Mouse (Mus musculus) layer of hippocampus, adult 6 months (tissue): ENCODE results near the gene Ttc9c. TPM values are rescaled to one million over a fixed set of nuclear protein-coding genes. Genes with fewer than 3 reads are reported as not detected.

Source experiments
- long read RNA-seq, 2 experiments: library from polyadenylated mRNA; unstranded; transcript quantifications; one replicate each; pipeline ENCODE4 v2.0.0; 2019 to 2020
- polyA plus RNA-seq: library from polyadenylated mRNA; unstranded; fragments of <200 nt; fragmentation: Nextera tagmentation; gene quantifications from 2 replicates; pipeline ENCODE4 v1.2.3, GENCODE M21; 2021

Gene Ttc9c
- polyA plus RNA-seq: 16.3 and 23.9 TPM in 2 replicates
- long read RNA-seq, experiment 1, transcript Ttc9c-202 (4 exons, 3,509 nt): minor isoform, 5 of 40 reads
- long read RNA-seq, experiment 1, transcript Ttc9c-201 (3 exons, 1,585 nt): major isoform, 26 of 40 reads
- long read RNA-seq, experiment 1, partial matches to known transcripts: 0 of 40 reads
- long read RNA-seq, experiment 1, other reads (novel, unspliced or antisense): 6 of 40 reads
- long read RNA-seq, experiment 2, transcript Ttc9c-204 (2 exons, 1,192 nt): minor isoform, 10 of 146 reads
- long read RNA-seq, experiment 2, transcript Ttc9c-201 (3 exons, 1,585 nt): major isoform, 104 of 146 reads
- long read RNA-seq, experiment 2, transcript Ttc9c-202 (4 exons, 3,509 nt): minor isoform, 14 of 146 reads
- long read RNA-seq, experiment 2, partial matches to known transcripts: 2 of 146 reads
- long read RNA-seq, experiment 2, other reads (novel, unspliced or antisense): 16 of 146 reads

DNA sequence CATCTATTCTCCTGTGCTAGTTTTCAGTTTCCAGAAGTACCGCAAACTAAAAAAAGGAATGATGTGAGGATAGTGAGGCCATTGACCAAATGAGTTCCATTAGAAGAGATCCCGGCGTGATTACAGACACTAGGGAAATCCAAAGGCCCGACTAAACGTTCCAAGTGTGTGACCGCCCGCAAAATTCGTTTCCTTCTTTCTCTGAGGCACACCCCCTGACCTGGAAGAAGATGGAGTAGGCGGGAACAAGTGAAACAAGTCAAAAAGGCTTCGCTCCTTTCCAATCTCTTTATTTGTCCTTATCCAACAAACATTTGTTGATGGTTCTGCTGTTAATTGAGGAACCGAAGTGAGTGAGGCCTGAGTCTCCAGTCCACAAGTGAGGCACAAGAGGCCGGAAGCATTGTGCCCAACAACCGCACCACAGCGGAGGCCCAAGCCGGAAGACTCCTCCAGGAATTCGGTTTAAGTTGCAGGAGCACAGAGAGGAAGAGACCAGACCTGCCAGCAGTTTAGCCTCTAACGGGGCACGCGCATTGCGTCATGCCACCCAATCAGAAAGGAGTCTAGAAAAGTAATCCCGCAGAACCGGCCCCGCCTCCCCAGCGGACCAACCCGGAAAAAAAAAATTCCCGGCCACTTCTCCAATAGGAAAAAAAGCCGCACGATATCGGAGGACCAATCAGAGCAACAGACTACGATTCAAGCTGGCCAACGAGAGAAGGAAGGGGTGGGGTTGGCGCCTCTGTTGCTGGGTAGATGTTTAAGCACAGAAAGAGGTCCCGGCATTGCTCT, at the start of gene Ttc9c:
Gene Ttc9c (minus strand): TSS at position 533 of the 795 bp plus-strand sequence.

DNA sequence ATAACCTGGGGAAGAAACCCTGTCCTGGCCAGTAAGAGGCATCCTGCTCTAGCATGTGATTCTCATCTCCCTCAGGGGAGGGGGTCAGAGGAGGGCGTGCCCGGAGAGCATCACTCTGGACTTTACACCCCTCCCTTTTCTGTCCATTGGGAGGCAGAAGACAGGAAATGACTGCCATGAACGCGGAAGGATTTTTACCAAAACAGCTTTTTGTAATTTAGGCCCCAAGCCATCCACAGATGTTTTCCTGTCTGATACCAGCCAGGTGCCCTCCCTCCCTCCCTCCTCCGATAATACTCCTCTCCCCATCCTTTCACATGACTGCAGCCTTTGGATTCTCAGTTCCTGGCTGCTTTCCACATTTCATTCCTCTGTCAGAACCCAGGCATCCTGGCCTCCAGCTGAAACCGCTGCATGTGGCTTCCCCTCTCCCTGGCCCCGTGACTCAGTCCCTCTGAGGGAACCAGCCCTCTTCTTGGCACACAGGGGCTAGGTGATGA, 31.3 kb upstream of the Ttc9c start, which contains the start of gene Lrrn4cl:
Gene Lrrn4cl (plus strand): TSS at position 367 of the 500 bp plus-strand sequence.

DNA sequence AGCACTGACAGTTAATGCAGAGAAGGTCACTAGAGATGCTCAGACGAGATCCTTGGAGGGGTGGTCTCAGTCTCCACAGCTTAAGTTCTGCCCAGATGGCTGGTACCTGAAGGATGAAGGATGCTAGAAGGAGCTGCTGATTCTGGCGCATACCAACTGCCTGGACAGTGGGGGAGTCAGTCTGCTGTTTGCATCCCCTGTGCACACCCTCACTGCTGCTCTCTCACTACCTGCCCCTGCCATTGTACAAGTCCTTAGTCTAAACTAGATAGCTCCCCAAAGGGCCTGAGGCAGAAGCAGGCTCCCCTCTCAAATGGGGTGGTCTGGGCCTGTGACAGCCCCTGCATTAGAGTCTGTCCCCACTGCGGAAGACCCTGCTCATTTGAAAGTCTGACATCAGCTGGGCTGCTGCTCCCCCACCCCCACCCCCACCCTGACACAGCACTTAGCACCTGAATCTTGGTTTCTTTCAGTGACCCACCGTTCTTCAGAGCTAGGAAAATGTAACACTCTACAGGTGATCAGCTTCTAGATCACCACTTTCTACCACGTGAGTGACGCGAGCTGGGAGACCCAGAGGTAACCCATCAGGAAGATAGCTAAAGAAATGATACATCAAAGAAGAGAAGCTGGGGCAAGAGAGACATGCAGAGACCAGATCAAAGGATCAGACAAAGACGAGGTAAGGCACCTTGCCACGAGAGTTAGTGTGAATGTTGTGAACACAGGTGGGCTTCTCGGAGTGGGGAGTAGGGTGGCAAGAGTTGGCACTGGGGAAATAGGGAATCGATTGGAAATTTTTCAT, 20.2 kb upstream of the Ttc9c start, which contains the start of gene Gng3:
Gene Gng3 (minus strand): TSS at position 92 of the 805 bp plus-strand sequence.

DNA sequence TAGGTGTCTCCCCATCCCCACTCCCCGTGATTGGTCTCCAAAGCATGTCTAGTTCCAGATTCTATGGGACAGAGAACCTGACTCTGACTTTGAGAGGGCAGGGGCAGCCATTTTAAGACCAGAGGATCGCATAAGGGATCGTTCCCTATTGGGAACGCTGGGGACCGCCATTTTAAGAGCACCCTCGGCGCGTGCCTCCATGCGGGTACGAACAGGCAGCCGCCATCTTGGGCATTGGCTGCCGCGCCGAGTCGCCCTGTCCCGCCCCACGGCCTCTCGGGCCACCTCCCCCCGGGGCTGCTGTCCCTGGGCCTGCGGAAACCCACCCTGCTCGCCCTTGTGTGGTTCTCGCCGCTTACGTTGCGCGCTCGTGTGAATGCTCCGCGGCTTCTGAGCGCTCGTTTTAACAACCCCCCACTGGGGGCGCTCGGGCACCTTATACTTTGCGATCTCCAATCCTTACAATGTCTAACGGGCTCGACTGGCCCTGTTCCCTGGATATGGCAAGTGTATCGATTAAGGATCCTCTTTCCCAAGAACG, 18.2 kb upstream of the Ttc9c start, which contains the start of gene Bscl2:
Gene Bscl2 (plus strand): TSS at position 217 of the 541 bp plus-strand sequence.

DNA sequence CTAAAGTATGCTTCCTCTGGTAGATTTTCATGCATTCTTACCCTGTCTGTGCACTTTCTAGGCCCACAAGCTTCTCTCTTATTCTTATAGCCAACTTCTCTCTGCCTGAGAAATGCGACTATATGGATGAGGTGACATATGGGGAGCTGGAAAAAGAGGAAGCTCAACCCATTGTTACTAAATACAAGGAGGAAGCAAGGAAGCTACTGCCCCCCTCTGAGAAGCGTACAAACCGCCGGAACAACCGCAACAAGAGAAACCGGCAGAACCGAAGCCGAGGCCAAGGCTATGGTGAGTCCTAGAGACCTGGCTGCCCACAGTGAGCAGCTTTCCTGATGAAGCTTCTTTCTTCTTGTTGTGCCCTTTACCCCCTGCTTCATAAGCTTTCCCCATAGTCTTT, 10.5 kb upstream of the Ttc9c start, which contains the start of gene AC129217.1:
Gene AC129217.1 (plus strand): TSS at position 114 of the 400 bp plus-strand sequence.

DNA sequence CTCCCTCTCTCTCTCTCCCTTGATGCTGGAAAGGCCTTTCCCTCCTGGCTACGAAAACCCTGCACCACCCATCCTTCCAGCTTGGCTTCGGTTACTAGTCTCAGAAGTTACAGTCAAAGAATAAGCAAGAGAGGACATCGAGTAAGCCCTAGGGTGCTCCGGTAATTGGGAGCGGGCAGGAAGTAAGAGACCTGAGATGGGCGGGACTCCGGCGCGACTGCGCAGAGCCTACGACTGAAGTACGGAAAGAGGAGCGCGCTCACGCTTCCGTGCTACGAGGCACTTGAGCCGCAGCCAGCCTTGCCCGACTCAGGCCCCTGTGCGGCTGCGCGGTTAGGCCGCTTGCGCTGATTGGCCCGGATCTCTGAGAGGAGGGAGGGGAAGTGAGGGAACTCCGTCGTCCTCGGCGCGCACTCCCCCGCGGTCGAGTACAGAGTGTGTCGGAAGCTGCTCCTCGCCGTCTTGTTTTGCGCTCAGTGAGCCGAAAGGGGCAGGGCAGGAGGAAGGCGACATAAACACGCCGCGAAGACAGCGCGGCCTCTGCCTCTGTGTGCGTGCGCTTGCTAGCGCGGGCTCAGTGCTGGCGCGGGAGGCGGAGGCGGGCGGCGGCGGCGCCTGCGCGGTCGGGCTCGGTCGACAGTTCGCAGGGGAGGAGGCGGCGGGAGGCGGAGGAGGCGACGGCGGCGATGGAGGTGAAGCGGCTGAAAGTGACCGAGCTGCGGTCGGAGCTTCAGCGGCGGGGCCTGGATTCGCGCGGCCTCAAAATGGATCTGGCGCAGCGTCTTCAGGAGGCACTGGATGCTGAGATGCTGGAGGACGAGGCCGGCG, 677 bp upstream of the Ttc9c start, which contains the start of gene Hnrnpul2:
Gene Hnrnpul2 (plus strand): TSS at position 415 of the 828 bp plus-strand sequence.

DNA sequence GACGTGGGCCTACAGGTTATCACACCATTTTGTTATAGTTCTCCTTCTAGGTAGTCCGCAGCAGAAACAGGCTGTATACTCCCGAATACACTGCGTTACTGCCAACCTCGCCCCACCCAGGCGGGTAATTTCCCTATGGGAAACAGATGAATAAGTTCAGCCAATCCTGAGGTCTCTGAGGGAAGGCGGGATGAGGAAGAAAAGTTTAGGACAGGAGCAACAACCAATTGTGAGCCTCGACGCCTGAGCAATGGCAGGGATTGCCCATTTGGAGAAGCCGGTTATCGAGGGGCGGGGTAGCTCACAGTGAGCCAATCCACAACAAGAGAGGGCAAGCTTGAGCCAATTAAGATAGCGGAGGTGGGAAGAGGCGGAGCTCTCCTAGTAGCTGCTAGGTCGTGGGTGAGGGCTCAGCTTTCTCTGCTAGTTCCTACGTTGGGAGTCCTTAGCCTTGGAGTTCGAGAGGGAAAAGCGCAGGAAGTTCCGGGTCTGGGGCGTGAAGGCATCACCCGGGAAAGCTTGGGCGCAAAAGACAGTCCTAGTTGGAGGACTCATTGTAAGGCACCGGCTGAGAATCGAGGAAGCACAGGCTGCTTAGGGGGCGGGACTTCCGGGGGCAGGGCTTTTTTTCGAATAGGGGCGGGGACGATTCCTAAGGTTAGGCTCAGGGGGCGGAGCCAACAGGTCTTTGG, 16.9 kb downstream of the Ttc9c start, which contains the start of gene Zbtb3:
Gene Zbtb3 (plus strand): TSS at position 426 of the 692 bp plus-strand sequence.

DNA sequence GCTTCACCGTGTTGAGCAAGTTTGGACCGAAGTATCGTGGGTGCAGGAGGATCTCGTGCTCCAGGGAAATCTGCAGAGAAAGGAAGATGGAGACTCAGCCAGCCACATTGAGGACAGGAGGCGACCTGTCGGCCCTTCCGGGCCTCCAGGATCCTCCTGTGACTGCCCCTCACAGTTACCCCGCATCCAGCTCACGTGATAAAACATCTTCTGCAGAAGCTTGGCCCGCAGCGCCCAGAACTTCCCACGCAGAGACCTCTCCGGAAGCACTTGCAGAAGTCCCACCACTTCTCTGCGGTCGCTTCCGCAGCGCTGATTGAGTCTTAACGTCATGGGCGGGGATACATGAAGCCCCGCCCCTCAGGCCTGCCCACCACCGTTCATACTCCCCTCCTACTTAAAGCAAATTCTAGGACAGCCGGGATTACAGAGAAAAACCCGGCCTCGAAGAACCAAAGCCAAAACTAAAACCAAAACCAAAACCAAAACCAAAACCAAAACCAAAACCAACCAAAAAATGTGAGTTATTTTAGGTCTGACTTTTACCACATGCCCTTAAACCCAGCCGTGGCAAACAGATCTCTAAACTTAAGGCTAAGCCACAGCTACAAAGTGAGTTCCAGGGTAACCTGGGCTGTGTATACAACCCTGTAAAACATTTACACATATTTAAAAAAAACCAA, 20.7 kb downstream of the Ttc9c start, which contains the start of gene Polr2g:
Gene Polr2g (minus strand): TSS at position 314 of the 683 bp plus-strand sequence.

DNA sequence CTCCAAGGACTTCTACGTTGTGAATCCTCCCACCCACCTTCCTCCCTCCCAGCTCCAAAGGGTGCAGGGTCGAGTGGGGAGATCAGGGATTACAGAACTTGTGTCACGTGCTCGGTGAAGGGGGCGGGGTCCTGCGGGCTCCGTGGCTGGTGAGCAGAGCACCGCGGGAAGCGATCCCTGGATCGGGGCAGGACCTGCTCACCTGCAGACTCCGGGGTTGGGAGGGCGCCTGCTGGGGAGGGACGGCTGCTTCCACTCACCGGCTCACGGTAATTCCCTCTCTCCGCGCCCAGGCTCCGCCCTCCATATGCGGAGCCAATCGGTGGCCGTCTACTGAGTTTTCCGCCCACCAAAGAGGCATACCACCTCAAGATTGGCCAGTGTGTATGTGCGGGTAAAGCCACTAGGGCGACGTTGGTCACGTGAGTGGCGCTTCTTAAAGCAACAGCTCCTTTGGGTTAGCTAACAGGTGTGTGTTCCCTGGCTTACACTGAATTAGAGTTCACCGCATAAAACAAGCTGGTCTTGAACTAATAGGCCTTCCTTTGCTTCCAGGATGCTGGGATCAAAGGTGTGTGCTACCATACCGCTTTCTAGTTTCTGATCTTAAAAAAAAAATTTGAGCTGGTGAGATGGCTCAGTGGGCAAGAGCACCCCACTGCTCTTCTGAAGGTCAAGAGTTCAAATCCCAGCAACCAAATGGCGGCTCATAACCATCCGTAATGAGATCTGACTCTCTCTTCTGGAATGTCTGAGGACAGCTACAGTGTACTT, 32.9 kb downstream of the Ttc9c start, which contains the start of gene Taf6l:
Gene Taf6l (minus strand): TSS at position 410 of the 774 bp plus-strand sequence.

DNA sequence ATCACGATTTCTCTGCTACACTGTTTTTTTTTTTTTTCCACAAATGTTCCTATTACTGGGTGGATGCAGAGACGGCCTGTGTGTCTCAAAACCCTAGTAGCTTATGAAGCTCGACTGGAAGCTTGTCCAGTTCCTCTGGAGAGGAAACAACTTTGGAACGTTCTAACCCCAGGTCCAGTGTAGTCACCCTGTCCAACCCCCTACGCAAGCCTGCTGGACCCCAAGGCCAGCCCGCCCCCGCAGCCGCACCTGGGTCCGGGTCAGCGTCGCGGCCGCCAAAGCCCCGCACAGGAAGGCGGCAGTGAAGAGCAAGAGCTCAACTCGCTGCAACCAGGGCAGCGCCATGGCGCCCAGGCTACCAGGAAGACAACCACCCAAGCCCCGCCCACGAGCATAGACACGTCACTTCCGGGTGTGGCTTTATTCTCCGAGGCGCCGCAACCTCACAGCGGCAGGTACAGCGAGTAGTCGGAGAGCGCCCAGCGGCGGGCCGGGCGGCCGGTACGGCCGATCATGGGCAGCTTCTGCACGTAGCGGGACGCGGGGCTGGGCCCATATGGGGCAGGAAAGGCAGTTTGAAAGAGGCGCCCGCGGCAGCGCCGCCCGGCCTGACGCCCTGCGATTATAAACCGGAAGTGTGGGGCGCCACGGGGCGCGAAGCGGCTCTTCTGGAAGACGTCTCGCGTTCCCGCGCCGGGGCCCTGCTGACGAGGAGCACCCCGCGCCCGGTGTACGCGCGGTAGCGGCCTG, 44.9 kb downstream of the Ttc9c start, which contains the start of gene Tmem179b:
Gene Tmem179b (minus strand): TSS at position 382 of the 750 bp plus-strand sequence.

DNA sequence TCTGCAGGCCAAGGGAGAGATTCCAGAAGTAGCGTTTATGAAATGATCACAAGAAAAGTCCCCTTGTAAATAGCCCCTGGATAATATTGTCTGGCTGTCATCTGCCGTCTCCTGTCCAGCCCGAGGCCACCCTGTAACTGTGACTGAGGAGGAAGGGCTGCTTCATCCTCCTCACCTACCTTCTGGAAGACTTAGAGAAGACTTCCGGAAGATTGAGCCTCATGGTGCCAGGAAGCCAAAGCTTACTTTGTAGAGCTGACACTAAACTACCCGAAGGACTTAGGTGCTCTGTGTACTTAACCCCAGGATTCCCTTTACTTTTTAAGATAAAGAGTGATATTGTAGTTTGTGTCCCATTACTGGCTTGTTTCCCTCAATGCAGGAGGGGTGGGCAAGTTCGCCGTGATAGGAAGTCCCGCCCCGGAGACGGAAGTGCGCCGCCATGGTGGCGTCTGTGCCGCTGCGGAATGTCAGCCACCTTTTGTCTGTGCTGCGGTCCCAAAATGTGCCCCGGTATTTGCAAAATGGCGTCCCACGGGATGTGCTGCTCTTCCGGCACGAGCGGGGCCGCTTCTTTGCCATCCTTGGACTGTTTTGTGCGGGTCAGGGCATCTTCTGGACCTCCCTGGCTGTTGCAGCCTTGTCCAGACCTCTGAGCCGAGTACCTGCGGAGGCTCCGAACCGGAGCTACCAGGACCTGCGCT, 48.4 kb downstream of the Ttc9c start, which contains the start of gene Tmem223:
Gene Tmem223 (plus strand): TSS at position 430 of the 704 bp plus-strand sequence.

Other genes starting within 250 kb of the Ttc9c start
- gene Slc22a8, start 228.1 kb downstream of the Ttc9c start, polyA plus RNA-seq: 8.6 and 10.4 TPM in 2 replicates
- 0.43 and 1.1 TPM in 2 replicates for gene Slc22a6, start 201.3 kb downstream of the Ttc9c start, polyA plus RNA-seq
- 58.8 and 86.9 TPM in 2 replicates for gene Chrm1, start 155.5 kb downstream of the Ttc9c start, polyA plus RNA-seq
- gene Slc3a2, start 96.0 kb downstream of the Ttc9c start, polyA plus RNA-seq: 194 and 203 TPM in 2 replicates
- 60.1 and 61.7 TPM in 2 replicates for gene Wdr74, start 83.5 kb downstream of the Ttc9c start, polyA plus RNA-seq
- 0.38 TPM in 1 of 2 replicates, not detected in the other for gene 1700092M07Rik, start 78.6 kb downstream of the Ttc9c start, polyA plus RNA-seq
- gene Stx5a, start 77.9 kb downstream of the Ttc9c start, polyA plus RNA-seq: 27.4 and 27.8 TPM in 2 replicates
- gene Nxf1, start 62.3 kb downstream of the Ttc9c start, polyA plus RNA-seq: 29.6 and 30.3 TPM in 2 replicates
- 260 and 276 TPM in 2 replicates for gene Tmem223, start 48.3 kb downstream of the Ttc9c start, polyA plus RNA-seq
- gene Tmem179b, start 44.9 kb downstream of the Ttc9c start, polyA plus RNA-seq: 34.5 and 40.0 TPM in 2 replicates
- 14.4 and 16.9 TPM in 2 replicates for gene Taf6l, start 32.9 kb downstream of the Ttc9c start, polyA plus RNA-seq
- 237 and 259 TPM in 2 replicates for gene Polr2g, start 20.8 kb downstream of the Ttc9c start, polyA plus RNA-seq
- 1.8 and 2.2 TPM in 2 replicates for gene Zbtb3, start 16.8 kb downstream of the Ttc9c start, polyA plus RNA-seq
- gene Hnrnpul2, start 677 bp upstream of the Ttc9c start, polyA plus RNA-seq: 6.1 and 6.8 TPM in 2 replicates
- gene AC129217.1, start 10.4 kb upstream of the Ttc9c start, polyA plus RNA-seq: not detected in 2 replicates
- gene Bscl2, start 18.1 kb upstream of the Ttc9c start, polyA plus RNA-seq: 90.2 and 97.4 TPM in 2 replicates
- gene Gng3, start 19.9 kb upstream of the Ttc9c start, polyA plus RNA-seq: 238 and 326 TPM in 2 replicates
- gene Lrrn4cl, start 31.4 kb upstream of the Ttc9c start, polyA plus RNA-seq: 0.16 and 0.25 TPM in 2 replicates
- 153 and 176 TPM in 2 replicates for gene Ubxn1, start 52.2 kb upstream of the Ttc9c start, polyA plus RNA-seq
- gene Uqcc3, start 61.6 kb upstream of the Ttc9c start, polyA plus RNA-seq: 71.6 and 77.0 TPM in 2 replicates
- gene Lbhd1, start 64.4 kb upstream of the Ttc9c start, polyA plus RNA-seq: 3.7 and 5.7 TPM in 2 replicates
- not detected in 2 replicates for gene Gm49403, start 64.6 kb upstream of the Ttc9c start, polyA plus RNA-seq
- 77.9 and 90.8 TPM in 2 replicates for gene 1810009A15Rik, start 69.5 kb upstream of the Ttc9c start, polyA plus RNA-seq
- gene Gm49416, start 69.6 kb upstream of the Ttc9c start, polyA plus RNA-seq: 4.9 and 10.5 TPM in 2 replicates
- gene Ints5, start 73.7 kb upstream of the Ttc9c start, polyA plus RNA-seq: 6.6 and 8.1 TPM in 2 replicates
- 20.4 and 22.5 TPM in 2 replicates for gene Ganab, start 78.7 kb upstream of the Ttc9c start, polyA plus RNA-seq
- 45.2 and 47.5 TPM in 2 replicates for gene B3gat3, start 101.0 kb upstream of the Ttc9c start, polyA plus RNA-seq
- gene Rom1, start 110.0 kb upstream of the Ttc9c start, polyA plus RNA-seq: 5.4 and 6.3 TPM in 2 replicates
- 3.5 and 4.0 TPM in 2 replicates for gene Eml3, start 110.2 kb upstream of the Ttc9c start, polyA plus RNA-seq
- gene Mta2, start 122.5 kb upstream of the Ttc9c start, polyA plus RNA-seq: 22.3 and 23.3 TPM in 2 replicates
- 10.4 and 11.1 TPM in 2 replicates for gene Tut1, start 134.5 kb upstream of the Ttc9c start, polyA plus RNA-seq
- gene Eef1g, start 147.7 kb upstream of the Ttc9c start, polyA plus RNA-seq: 400 and 450 TPM in 2 replicates
- 5.6 and 7.2 TPM in 2 replicates for gene Ahnak, start 170.0 kb upstream of the Ttc9c start, polyA plus RNA-seq